Mouse (Mus musculus): ENCODE results near the gene Slc22a15. TPM values are rescaled to one million over a fixed set of nuclear protein-coding genes. Genes with fewer than 3 reads are reported as not detected.

Gene Slc22a15
- total RNA-seq, 2 experiments from 2014 or later = 9.6 to 11.5 TPM

DNA sequence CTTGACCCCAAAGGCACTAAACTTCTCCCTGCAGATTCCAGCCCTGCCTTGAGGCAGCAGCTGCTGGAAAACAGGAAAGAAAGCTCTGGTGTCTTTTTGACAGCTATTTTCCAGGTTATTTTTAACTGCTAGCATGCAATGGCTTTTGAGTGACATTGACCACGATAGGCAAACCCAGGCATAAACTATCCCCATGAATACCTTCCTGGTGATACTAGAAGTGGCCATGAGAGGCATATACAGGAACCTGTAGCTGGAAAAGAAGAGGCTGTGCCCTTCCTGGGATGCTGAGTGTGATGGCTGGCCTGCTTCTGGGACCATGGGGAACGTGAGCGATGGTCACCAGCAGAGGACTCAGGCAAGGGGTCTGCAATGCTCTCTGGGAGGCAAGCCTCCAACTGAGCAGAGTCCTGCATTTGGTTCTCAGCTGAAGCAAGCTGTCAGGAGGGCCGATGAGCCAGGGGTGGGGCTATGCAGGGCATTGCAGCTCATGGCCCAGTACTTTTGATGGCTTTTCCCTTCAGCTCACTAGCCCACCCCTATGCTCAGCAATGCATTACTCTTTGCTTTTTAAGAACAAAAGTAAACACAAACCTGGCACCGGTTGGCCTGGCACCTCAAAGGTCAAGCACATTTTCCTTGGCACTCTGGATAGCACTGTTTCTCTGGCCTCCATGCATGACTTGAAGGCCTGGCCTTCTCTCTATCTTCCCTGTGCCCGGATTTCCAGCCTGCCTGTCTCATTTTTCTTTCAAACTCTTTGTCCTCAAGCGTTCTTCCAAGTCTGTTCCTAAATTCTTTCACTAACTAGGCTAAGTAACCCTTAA lies 47.6 kb downstream of the Slc22a15 start:
- TF ChIP-seq CTCF (conservative IDR thresholded peaks at IDR 0.05) = no peak
- DNase-seq (ENCODE audit: low spot score in 2 of 2) = no peak
- Histone ChIP-seq H3K4me3 (no peak overlapping the region), H3K27ac (no peak overlapping the region)

DNA sequence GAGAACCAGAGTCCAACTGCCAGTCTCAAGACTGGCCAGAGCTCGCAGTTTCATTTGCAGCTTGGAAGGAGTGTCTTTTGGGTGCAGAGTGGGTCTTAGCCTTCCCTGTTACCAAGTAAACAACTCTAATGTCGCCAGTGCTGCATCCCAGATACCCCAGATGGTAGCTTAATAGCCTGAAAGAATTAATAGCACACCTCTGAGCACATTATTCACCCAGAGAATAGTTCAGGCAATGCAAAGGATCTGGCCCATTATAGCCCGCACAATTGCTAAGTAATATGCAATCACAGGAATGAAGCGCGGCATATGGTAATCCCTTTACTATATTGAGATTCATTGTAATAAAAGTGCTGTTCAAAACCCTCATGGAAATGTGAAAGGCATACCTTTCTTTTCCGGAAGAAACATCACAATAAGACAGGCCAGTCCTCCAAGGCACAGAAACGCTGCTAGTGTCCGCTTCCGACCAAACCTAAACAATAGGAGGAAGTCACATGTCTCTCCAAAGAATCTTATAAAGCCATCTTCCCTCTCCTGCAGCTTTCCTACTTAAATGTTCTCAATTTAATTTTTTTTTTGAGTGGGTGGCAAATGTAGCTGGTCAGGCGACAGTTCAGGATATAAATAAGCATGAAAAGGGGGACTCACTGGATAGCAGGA lies 48.9 kb downstream of the Slc22a15 start:
- no peak for TF ChIP-seq CTCF (conservative IDR thresholded peaks at IDR 0.05)
- no peak overlapping the region for H3K27ac ChIP-seq
- no peak for DNase-seq (ENCODE audit: low spot score in 2 of 2)
- H3K4me3 ChIP-seq = no peak overlapping the region

- no peak for TF ChIP-seq CTCF (conservative IDR thresholded peaks at IDR 0.05)
- peak; percentile 18 to 46 for DNase-seq (ENCODE audit: low spot score in 2 of 2)
- Histone ChIP-seq H3K27ac (no peak overlapping the region; the same call in 1 of the 2 replicates), H3K4me3 (no peak overlapping the region)
Measured at GRCm38 (mm10) chr3:101873061-101873675, 51.1 kb downstream of the Slc22a15 start.

DNA sequence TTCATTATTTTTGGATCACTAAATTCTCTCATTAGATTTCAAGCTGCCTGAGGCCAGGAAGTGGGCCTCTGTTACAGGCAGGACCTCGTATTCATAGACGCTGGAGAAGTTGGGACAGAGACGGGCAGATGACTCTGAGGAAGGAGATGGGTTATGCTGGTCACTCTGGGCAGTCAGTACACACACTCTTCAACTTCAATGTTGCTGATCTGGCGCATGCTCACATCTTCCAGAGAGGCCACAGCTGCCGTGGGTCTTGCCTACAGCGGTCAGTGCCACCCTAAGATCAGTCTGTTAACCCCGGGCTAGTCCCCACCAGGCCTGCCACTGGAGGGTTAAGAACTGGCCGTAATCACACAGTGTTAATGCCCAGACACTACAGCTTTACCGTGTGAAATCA lies 52.3 kb downstream of the Slc22a15 start:
- Histone ChIP-seq H3K4me3 (no peak overlapping the region), H3K27ac (no peak overlapping the region)
- no peak for TF ChIP-seq CTCF (conservative IDR thresholded peaks at IDR 0.05)
- DNase-seq (ENCODE audit: low spot score in 2 of 2) = no peak

DNA sequence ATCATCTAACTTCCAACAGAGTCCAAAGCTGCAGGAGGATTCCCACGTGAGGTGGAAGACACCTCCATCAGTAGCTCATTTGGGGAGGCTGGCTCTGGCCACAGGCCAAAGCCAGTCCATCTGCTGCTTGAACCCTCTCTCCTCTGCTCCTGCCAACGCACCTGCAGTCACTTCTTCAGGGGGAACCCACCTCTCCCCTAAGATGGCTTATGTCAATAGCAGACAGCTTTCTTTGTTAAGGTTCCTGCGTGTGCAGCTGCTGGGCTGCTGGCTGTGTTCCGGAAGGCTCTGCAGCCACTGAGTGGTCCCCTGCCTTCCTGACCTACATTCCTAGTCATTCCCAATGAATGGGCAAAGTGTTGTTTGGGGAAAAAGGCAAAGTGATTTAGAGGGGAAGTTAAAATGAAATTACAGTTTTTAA lies 57.2 kb downstream of the Slc22a15 start:
- no peak overlapping the region for H3K4me3 ChIP-seq
- H3K27ac ChIP-seq = no peak overlapping the region
- TF ChIP-seq CTCF (conservative IDR thresholded peaks at IDR 0.05) = no peak
- no peak for DNase-seq (ENCODE audit: low spot score in 2 of 2)

DNA sequence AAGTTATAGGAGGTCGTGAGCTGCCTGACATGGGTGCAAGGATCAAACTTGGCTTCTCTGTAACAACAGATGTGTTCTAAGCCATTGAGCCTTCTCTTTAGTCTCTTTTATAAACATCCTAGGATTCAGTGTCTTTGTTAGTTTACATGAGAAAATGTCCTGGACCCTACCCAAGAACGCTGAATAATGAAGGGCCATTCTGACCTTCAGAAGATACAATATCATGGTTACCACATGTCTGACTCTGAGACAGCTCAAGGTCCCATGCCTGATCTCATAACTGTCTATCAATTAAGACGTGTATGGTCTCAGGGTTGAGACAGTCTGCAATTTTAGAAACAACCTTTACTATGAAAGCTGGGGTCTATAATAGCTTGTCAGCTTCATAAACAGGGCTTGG lies 62.4 kb downstream of the Slc22a15 start:
- Histone ChIP-seq H3K27ac (no peak overlapping the region), H3K4me3 (no peak overlapping the region)
- no peak for DNase-seq (ENCODE audit: low spot score in 2 of 2)
- no peak for TF ChIP-seq CTCF (conservative IDR thresholded peaks at IDR 0.05)

DNA sequence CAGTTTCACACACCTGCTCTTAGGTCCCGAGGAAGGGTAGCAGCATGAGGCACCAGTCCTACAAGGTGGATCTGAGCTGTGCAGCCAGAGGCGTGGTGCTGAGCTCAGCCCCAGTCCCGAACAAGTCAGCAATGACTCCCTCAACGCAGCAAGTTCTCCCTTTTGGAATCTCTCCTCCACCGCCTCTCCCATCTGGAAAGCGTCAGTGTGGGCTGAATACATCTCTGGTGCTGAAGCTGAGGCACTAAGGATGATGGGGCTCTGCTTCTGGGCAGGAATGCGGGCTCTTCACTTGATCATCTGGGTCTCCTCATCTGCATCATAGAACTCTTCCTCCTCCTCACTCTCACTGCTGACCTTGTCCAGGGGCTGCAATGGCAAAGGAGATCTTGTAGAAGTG lies 64.1 kb downstream of the Slc22a15 start:
- Histone ChIP-seq H3K27ac (peak overlapping the region; percentile 43; the same call in 1 of the 2 replicates), H3K4me3 (no peak overlapping the region)
- TF ChIP-seq CTCF (conservative IDR thresholded peaks at IDR 0.05) = no peak
- peak; percentile 42 to 49 for DNase-seq (ENCODE audit: low spot score in 2 of 2)

GRCm38 (mm10) chr3:101859740-101860139 lies 64.5 kb downstream of the Slc22a15 start:
- TF ChIP-seq CTCF (conservative IDR thresholded peaks at IDR 0.05) = no peak
- H3K27ac ChIP-seq = peak overlapping the region; percentile 28; the same call in 1 of the 2 replicates
- no peak for DNase-seq (ENCODE audit: low spot score in 2 of 2)
- H3K4me3 ChIP-seq = no peak overlapping the region

- DNase-seq (ENCODE audit: low spot score in 2 of 2) = no peak
- TF ChIP-seq CTCF (conservative IDR thresholded peaks at IDR 0.05) = no peak
- H3K4me3 ChIP-seq = no peak overlapping the region
- no peak overlapping the region for H3K27ac ChIP-seq
Measured at GRCm38 (mm10) chr3:101854075-101854474, 70.2 kb downstream of the Slc22a15 start.

- H3K4me3 ChIP-seq = no peak overlapping the region
- no peak for TF ChIP-seq CTCF (conservative IDR thresholded peaks at IDR 0.05)
- no peak for DNase-seq (ENCODE audit: low spot score in 2 of 2)
Measured at GRCm38 (mm10) chr3:101851363-101851762, 72.9 kb downstream of the Slc22a15 start.

GRCm38 (mm10) chr3:101848816-101849215 lies 75.4 kb downstream of the Slc22a15 start, which contains the start of gene Mab21l3:
Gene Mab21l3, minus strand, starts transcription at chr3:101848959.
- no peak within 1 kb of the TSS for H3K27ac ChIP-seq
- TF ChIP-seq CTCF (conservative IDR thresholded peaks at IDR 0.05) = no peak
- no peak within 1 kb of the TSS for H3K4me3 ChIP-seq
- no peak for DNase-seq (ENCODE audit: low spot score in 2 of 2)

More at GRCm38 (mm10) chr3:101851363-101851762, 72.9 kb downstream of the Slc22a15 start:
- no peak overlapping the region for H3K27ac ChIP-seq

DNA sequence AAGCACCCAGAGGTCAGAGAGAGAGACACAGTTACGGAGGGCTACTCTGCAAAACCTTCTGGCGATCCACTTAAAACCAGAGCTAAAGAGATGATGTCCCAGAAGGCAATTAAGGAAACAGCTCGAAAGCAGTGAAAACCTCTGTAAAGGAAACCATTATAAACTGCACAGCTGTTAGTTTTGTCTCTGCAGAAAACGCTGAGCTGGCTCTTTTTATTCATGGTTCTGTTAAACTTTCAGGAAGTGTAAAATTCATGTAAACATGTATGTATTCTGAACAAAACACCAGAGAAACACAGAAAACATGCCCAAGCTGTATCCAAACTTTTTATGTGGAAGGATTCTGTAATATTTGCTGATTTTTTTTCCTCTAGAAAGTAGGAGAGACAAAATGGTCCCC lies 78.2 kb downstream of the Slc22a15 start:
- DNase-seq (ENCODE audit: low spot score in 2 of 2) = no peak
- no peak for TF ChIP-seq CTCF (conservative IDR thresholded peaks at IDR 0.05)
- H3K4me3 ChIP-seq = no peak overlapping the region
- no peak overlapping the region for H3K27ac ChIP-seq

Data from layer of hippocampus, adult 2 months (tissue).